Mouse (Mus musculus) frontal cortex, adult 2 months (tissue): ENCODE results near the gene Tnfrsf13b. TPM values are rescaled to one million over a fixed set of nuclear protein-coding genes. Genes with fewer than 3 reads are reported as not detected.
"Not testable (repeated sequence)": the region's sequence is repeated elsewhere in the genome, so short reads cannot be mapped to it uniquely, and the experiment has no call there.

Experiments
- DNase-seq, 2 experiments: peaks; one replicate each; pipeline ENCODE4 v3.0.0; 2022; ENCODE audit warnings: low spot score in 1 of 2; ENCODE audit errors: extremely low spot score in 1 of 2
- polyA plus RNA-seq: library from polyadenylated mRNA; depleted of rRNA; stranded (reverse); fragments of >200 nt; gene quantifications from 2 replicates; pipeline ENCODE4 v1.2.3, GENCODE M21; 2012

Tnfrsf13b gene
- polyA plus RNA-seq, 1 experiment: 3.6 TPM

GRCm38 (mm10) chr11:61125970-61126369 is 585 bp upstream of the Tnfrsf13b start:
- DNase-seq: no peak

- no peak for DNase-seq
Observed at GRCm38 (mm10) chr11:61127421-61128055, 983 bp downstream of the Tnfrsf13b start.

- DNase-seq: no peak
Observed at GRCm38 (mm10) chr11:61129305-61129704, 2.8 kb downstream of the Tnfrsf13b start.

- not testable (repeated sequence) for DNase-seq
Observed at GRCm38 (mm10) chr11:61130646-61131045, 4.1 kb downstream of the Tnfrsf13b start.

GRCm38 (mm10) chr11:61132943-61133342 is 6.4 kb downstream of the Tnfrsf13b start:
- DNase-seq: no peak

- no peak for DNase-seq
Observed at GRCm38 (mm10) chr11:61141693-61142092, 15.1 kb downstream of the Tnfrsf13b start.

- no peak for DNase-seq
Observed at GRCm38 (mm10) chr11:61142262-61142661, 15.7 kb downstream of the Tnfrsf13b start.

GRCm38 (mm10) chr11:61142941-61143530 is 16.5 kb downstream of the Tnfrsf13b start:
- DNase-seq: no peak

GRCm38 (mm10) chr11:61143564-61144469 is 17.3 kb downstream of the Tnfrsf13b start:
- no peak for DNase-seq

- no peak for DNase-seq
Observed at GRCm38 (mm10) chr11:61145551-61145950, 19.0 kb downstream of the Tnfrsf13b start.

- DNase-seq: no peak
Observed at GRCm38 (mm10) chr11:61146645-61147299, 20.2 kb downstream of the Tnfrsf13b start.

GRCm38 (mm10) chr11:61147300-61147683 is 20.7 kb downstream of the Tnfrsf13b start:
- DNase-seq: peak in 1 of 2 experiments; percentile 48

- DNase-seq: no peak
Observed at GRCm38 (mm10) chr11:61150233-61151001, 23.9 kb downstream of the Tnfrsf13b start.

- DNase-seq: peak in 1 of 2 experiments; percentile 66
Observed at GRCm38 (mm10) chr11:61155727-61156126, 29.2 kb downstream of the Tnfrsf13b start.

GRCm38 (mm10) chr11:61158141-61158540 is 31.6 kb downstream of the Tnfrsf13b start:
- no peak for DNase-seq

GRCm38 (mm10) chr11:61159796-61160732 is 33.5 kb downstream of the Tnfrsf13b start:
- no peak for DNase-seq

- no peak for DNase-seq
Observed at GRCm38 (mm10) chr11:61161121-61161520, 34.6 kb downstream of the Tnfrsf13b start.

- DNase-seq: no peak
Observed at GRCm38 (mm10) chr11:61162776-61163175, 36.2 kb downstream of the Tnfrsf13b start.

- DNase-seq: no peak
Observed at GRCm38 (mm10) chr11:61163341-61163740, 36.8 kb downstream of the Tnfrsf13b start.
